Mouse (Mus musculus): Measurements from ENCODE around the gene Rfc3. TPM values are rescaled to one million over a fixed set of nuclear protein-coding genes. Genes with fewer than 3 reads are reported as not detected.

The Rfc3 gene
- polyA plus RNA-seq, 1 experiment from 2014 or later = 73.4 TPM

- Histone ChIP-seq H3K9me3 (replicated peaks; ENCODE audit: control insufficient read depth, low read length) (no peaks in the 10 kb centered on the region), H3K27me3 (ENCODE audit: control insufficient read depth, insufficient read depth, low read length) (no peaks in the 10 kb centered on the region), H3K36me3 (ENCODE audit: control insufficient read depth, insufficient read depth, low read length) (no peaks in the 10 kb centered on the region), H3K4me1 (ENCODE audit: control insufficient read depth, insufficient read depth, low read length) (no peaks in the 10 kb centered on the region), H3K9ac (ENCODE audit: low read length) (no peak overlapping the region), H3K27ac (ENCODE audit: low read length) (no peak overlapping the region), H3K4me3 (replicated peaks; ENCODE audit: low read length) (no peak overlapping the region), H3K4me2 (ENCODE audit: low read depth, low read length) (no peak overlapping the region)
- 40% methylated on average over 1 of the region's 1 CpGs for WGBS
- no peak for ATAC-seq (ENCODE audit: insufficient read depth, low FRiP score)
These were observed 49.3 kb downstream of the Rfc3 start for GRCm38 (mm10) chr5:151601696-151602095.

Other genes with a start within 250 kb of the Rfc3 start
- not detected in 2 replicates for gene Gm42906, start 223.1 kb downstream of the Rfc3 start, polyA plus RNA-seq (2015; fragmentation: Nextera tagmentation; extraction: Ambion mirVana)
- gene Vmn2r18, start 45.2 kb downstream of the Rfc3 start, polyA plus RNA-seq (2015; fragmentation: Nextera tagmentation; extraction: Ambion mirVana) = 0.07 TPM in 1 of 2 replicates, not detected in the other

Measured in stomach, embryonic 16.5 days (tissue).